Mouse (Mus musculus) heart, adult 18-20 months (tissue): Measurements from ENCODE around the gene Rps25. TPM values are rescaled to one million over a fixed set of nuclear protein-coding genes. Genes with fewer than 3 reads are reported as not detected.

Source experiments
- DNase-seq, 2 experiments: peaks; one replicate each; pipeline ENCODE4 v3.0.0; 2021 to 2022; ENCODE audit warnings: mixed read lengths in 1 of 2
- microRNA-seq, 2 experiments: library from miRNA; unstranded; fragments of <30 nt; microRNA quantifications; one replicate each; pipeline ENCODE4 v1.2.0; 2022
- total RNA-seq, 2 experiments: library from RNA; stranded (reverse); gene quantifications; 2 replicates each; pipeline ENCODE4 v1.2.3; 2021

The Rps25 gene
- total RNA-seq, 2 experiments from 2014 or later: 788 to 877 TPM

- no peak for DNase-seq
Observed at GRCm38 (mm10) chr9:44454891-44455220, 47.9 kb downstream of the Rps25 start, which contains the start of gene Upk2. Gene Upk2, minus strand, starts transcription at chr9:44454976.

GRCm38 (mm10) chr9:44457035-44457742 is 50.2 kb downstream of the Rps25 start:
- no peak for DNase-seq

Small RNAs within 50 kb of the gene (microRNA-seq; reads per million reads assigned to microRNA genes)
- 0.38 to 0.54 reads per million in 2 experiments for gene Mir7085

Other genes with a start within 250 kb of the Rps25 start
- gene Cbl, start 173.1 kb upstream of the Rps25 start, total RNA-seq: 10 to 100 TPM; 18.0 to 18.5 TPM
- gene Ccdc153, start 166.5 kb upstream of the Rps25 start, total RNA-seq: 1 to 10 TPM in 1 of 2 experiments, not detected in 1; 1.7 TPM
- 1 to 10 TPM; 4.6 to 5.4 TPM for gene Pdzd3, start 155.7 kb upstream of the Rps25 start, total RNA-seq
- 10 to 100 TPM; 21.7 to 25.6 TPM for gene Nlrx1, start 138.5 kb upstream of the Rps25 start, total RNA-seq
- gene Abcg4, start 118.5 kb upstream of the Rps25 start, total RNA-seq: under 1 TPM; 0.30 to 0.85 TPM
- gene Hinfp, start 101.5 kb upstream of the Rps25 start, total RNA-seq: 1 to 10 TPM; 8.1 TPM
- 10 to 100 TPM; 13.7 to 19.6 TPM for gene C2cd2l, start 86.9 kb upstream of the Rps25 start, total RNA-seq
- gene Dpagt1, start 81.1 kb upstream of the Rps25 start, total RNA-seq: 10 to 100 TPM; 17.8 to 18.2 TPM
- 10 to 100 TPM; 10.7 TPM for gene H2afx, start 72.4 kb upstream of the Rps25 start, total RNA-seq
- 10 to 100 TPM; 50.0 to 50.8 TPM for gene Hmbs, start 62.9 kb upstream of the Rps25 start, total RNA-seq
- gene Vps11, start 45.5 kb upstream of the Rps25 start, total RNA-seq: 10 to 100 TPM; 14.4 to 18.3 TPM
- 10 to 100 TPM; 46.6 to 65.5 TPM for gene Hyou1, start 27.6 kb upstream of the Rps25 start, total RNA-seq
- gene Slc37a4, start 10.3 kb upstream of the Rps25 start, total RNA-seq: 10 to 100 TPM; 17.8 to 20.3 TPM
- gene Trappc4, start 461 bp downstream of the Rps25 start, total RNA-seq: 10 to 100 TPM; 42.0 to 43.6 TPM
- 1 to 10 TPM; 5.0 to 6.0 TPM for gene Ccdc84, start 11.4 kb downstream of the Rps25 start, total RNA-seq
- gene Foxr1, start 34.0 kb downstream of the Rps25 start, total RNA-seq: not detected
- not detected for gene Upk2, start 47.8 kb downstream of the Rps25 start, total RNA-seq
- gene Bcl9l, start 75.7 kb downstream of the Rps25 start, total RNA-seq: 10 to 100 TPM; 36.2 to 41.7 TPM
- gene Cxcr5, start 154.7 kb downstream of the Rps25 start, total RNA-seq: 1 to 10 TPM in 1 of 2 experiments, under 1 TPM in 1; 0.37 to 2.8 TPM
- gene Ddx6, start 197.8 kb downstream of the Rps25 start, total RNA-seq: 10 to 100 TPM; 89.2 to 90.7 TPM